Mouse (Mus musculus): ENCODE measurements around the gene Fbxw21. TPM values are rescaled to one million over a fixed set of nuclear protein-coding genes. Genes with fewer than 3 reads are reported as not detected.

Gene Fbxw21
- polyA plus RNA-seq (2015; fragmentation: Nextera tagmentation; extraction: Ambion mirVana), result not detected in 2 replicates

GRCm38 (mm10) chr9:109161941-109162340 lies at the start of gene Fbxw21:
Fbxw21 (minus strand) TSS chr9:109162041.

GRCm38 (mm10) chr9:109195875-109196274 lies 34.0 kb upstream of the Fbxw21 start, which contains the start of gene Fbxw13:
Fbxw13 (minus strand) TSS chr9:109195975.

GRCm38 (mm10) chr9:109095137-109095982 lies 66.5 kb downstream of the Fbxw21 start, which contains the start of gene Plxnb1:
Plxnb1 (plus strand) TSS chr9:109095389.

Other genes starting within 250 kb of the Fbxw21 start
- gene Tmem89, start 247.4 kb downstream of the Fbxw21 start, polyA plus RNA-seq (2015; fragmentation: Nextera tagmentation; extraction: Ambion mirVana), result not detected in 2 replicates
- 610 and 634 TPM in 2 replicates for gene Uqcrc1, start 225.4 kb downstream of the Fbxw21 start, polyA plus RNA-seq (2015; fragmentation: Nextera tagmentation; extraction: Ambion mirVana)
- gene Col7a1, start 208.5 kb downstream of the Fbxw21 start, polyA plus RNA-seq (2015; fragmentation: Nextera tagmentation; extraction: Ambion mirVana), result 1.9 and 2.4 TPM in 2 replicates
- 0.13 TPM in 1 of 2 replicates, not detected in the other for gene Ucn2, start 176.0 kb downstream of the Fbxw21 start, polyA plus RNA-seq (2015; fragmentation: Nextera tagmentation; extraction: Ambion mirVana)
- gene Pfkfb4, start 170.3 kb downstream of the Fbxw21 start, polyA plus RNA-seq (2015; fragmentation: Nextera tagmentation; extraction: Ambion mirVana), result 16.8 and 21.5 TPM in 2 replicates
- 84.2 and 85.5 TPM in 2 replicates for gene Shisa5, start 123.5 kb downstream of the Fbxw21 start, polyA plus RNA-seq (2015; fragmentation: Nextera tagmentation; extraction: Ambion mirVana)
- gene Trex1, start 102.3 kb downstream of the Fbxw21 start, polyA plus RNA-seq (2015; fragmentation: Nextera tagmentation; extraction: Ambion mirVana), result 15.9 and 21.4 TPM in 2 replicates
- gene Atrip, start 87.9 kb downstream of the Fbxw21 start, polyA plus RNA-seq (2015; fragmentation: Nextera tagmentation; extraction: Ambion mirVana), result 26.0 and 28.4 TPM in 2 replicates
- 7.3 and 8.0 TPM in 2 replicates for gene Ccdc51, start 79.5 kb downstream of the Fbxw21 start, polyA plus RNA-seq (2015; fragmentation: Nextera tagmentation; extraction: Ambion mirVana)
- 806 and 829 TPM in 2 replicates for gene Tma7, start 79.5 kb downstream of the Fbxw21 start, polyA plus RNA-seq (2015; fragmentation: Nextera tagmentation; extraction: Ambion mirVana)
- gene Plxnb1, start 66.7 kb downstream of the Fbxw21 start, polyA plus RNA-seq (2015; fragmentation: Nextera tagmentation; extraction: Ambion mirVana), result 8.7 and 11.0 TPM in 2 replicates
- not detected in 2 replicates for gene Fbxw13, start 33.9 kb upstream of the Fbxw21 start, polyA plus RNA-seq (2015; fragmentation: Nextera tagmentation; extraction: Ambion mirVana)
- 0.14 TPM in 1 of 2 replicates, not detected in the other for gene Fbxw20, start 72.7 kb upstream of the Fbxw21 start, polyA plus RNA-seq (2015; fragmentation: Nextera tagmentation; extraction: Ambion mirVana)
- not detected in 2 replicates for gene Fbxw14, start 125.6 kb upstream of the Fbxw21 start, polyA plus RNA-seq (2015; fragmentation: Nextera tagmentation; extraction: Ambion mirVana)
- not detected in 2 replicates for gene Fbxw28, start 177.6 kb upstream of the Fbxw21 start, polyA plus RNA-seq (2015; fragmentation: Nextera tagmentation; extraction: Ambion mirVana)
- gene Fbxw22, start 242.3 kb upstream of the Fbxw21 start, polyA plus RNA-seq (2015; fragmentation: Nextera tagmentation; extraction: Ambion mirVana), result not detected in 2 replicates